Mouse (Mus musculus): ENCODE data around the gene Impg2.

Gene Impg2

DNA sequence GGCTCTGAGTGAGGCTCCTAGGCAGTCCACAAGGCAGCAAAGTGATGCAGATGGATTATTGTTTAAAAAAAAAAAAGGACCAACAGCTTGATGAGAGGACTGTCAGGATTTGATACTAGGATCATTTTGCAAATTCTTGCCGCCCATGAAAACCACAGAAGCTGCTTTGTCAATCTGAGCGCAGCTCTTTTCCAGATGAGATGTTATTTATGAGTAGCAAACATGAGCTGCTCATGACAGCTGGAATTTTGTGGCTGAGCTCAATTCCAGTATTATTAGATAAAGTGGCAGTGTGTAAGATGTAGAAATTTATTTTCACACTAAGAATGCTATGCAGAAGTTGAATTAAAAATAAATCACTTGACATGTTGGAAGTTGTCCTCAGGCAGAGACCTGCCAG is 94.7 kb downstream of the Impg2 start:
- DNase-seq (ENCODE audit: low spot score in 2 of 2), result no peak

DNA sequence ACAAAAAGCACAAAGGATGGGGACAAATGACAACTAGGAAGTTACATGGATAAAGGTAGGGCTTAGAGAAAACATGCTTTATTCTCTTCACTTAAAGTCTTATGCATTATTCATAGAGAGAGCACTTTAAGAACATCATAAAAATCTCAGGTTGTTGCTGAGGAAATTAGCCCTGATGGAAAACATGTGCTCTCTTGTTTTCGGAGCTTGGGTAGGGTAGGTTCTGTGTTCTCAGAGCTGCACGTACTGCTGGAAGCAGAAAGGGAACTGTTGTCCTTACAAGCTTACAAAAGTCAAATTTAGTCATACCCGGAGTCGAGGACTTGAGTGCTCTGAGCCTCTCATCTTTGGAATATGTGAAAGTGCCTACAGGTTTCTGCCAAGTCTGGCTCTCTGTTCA is 98.9 kb downstream of the Impg2 start:
- DNase-seq (ENCODE audit: low spot score in 2 of 2), result no peak

- no peak for DNase-seq (ENCODE audit: low spot score in 2 of 2)
Measured at GRCm38 (mm10) chr16:56304167-56304566, 100.1 kb downstream of the Impg2 start.

DNA sequence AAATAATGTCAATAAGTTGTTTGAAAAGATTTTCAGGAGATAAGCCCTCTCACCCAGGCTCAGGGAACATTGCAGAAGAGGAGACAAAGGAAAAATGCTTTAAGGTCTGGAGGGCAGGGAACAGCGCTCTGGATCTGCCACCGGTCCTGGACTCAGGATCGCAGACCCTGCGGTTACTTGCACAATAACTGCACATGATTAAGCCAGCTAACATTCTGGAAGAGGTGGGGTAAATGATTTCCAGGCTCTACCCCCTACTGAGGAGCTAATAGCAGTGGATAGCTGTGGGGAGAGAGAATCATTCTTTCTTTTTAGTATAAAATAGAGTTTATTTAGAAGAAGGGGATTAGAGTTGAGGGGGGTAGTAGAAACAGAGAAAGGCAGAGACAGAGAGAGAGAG is 103.5 kb downstream of the Impg2 start:
- no peak for DNase-seq (ENCODE audit: low spot score in 2 of 2)

DNA sequence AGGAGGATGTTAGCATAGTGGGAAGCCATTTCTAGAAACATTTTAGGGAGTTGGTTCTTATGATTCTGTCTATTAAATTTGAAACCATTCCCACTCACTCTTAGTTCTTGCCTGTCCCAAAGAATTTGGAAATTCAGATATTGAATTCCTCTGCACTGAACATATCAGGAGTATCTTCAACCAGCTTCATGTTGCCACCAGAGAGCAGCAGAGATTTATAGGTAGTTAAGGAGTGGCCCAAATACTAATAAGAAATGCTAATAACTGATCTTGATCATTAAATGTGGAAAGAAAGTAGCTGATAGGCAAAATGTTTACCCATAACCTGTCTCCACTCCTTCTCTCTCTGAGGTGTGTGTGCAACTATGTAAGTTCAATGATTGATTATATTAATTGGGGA is 107.2 kb downstream of the Impg2 start:
- DNase-seq (ENCODE audit: low spot score in 2 of 2), result peak in 1 of 2 experiments; percentile 28

Data from right cerebral cortex, postnatal 10 days (tissue).